23 mouse cellular contexts compared by ENCODE assay signal in the genomic region with DNA sequence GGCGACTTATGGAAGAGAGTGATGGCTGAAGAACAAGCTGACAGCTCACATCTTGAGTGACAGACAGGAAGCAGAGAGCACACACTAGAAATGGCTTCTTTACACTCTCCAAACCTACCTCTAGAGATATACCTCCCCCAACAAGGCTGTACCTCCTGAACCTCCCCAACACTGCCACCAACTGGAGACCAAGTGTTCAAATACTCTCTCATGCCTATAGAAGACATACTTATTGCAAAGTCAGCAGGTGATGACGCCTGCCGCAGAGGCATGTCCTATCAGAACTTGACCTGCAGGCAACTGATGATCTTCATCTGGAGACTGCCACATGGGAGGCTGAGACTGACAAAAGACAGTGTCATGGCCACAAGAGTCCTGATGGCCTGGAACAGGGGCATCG.
DNase-seq lines count a peak whose midpoint lies in the region; ATAC-seq and TF ChIP-seq lines count a peak whose summit lies in the region.
"Had no signal": no experiment of that assay in that cellular context is flagged by ENCODE, and none has a peak within 500 bp of the region (broad histone marks: within the 10 kb centered on the region; RNA-seq: fewer than 3 reads in every experiment).

No protein-coding gene starts in this region.

- H3K79me2 ChIP-seq in MEL (ENCODE audit: control insufficient read depth, insufficient read depth, low read length, poor library complexity) = no peaks in the 10 kb centered on the region

- TF ChIP-seq POLR2A in MEL (IDR thresholded peaks at IDR 0.05; ENCODE audit: control insufficient read depth in 1 of 2, insufficient read depth in 1 of 2, low read depth in 1 of 2, low read length in 2 of 2, poor library complexity in 1 of 2) = no peak
- no peak for TF ChIP-seq POLR2A in kidney, adult 2 months (IDR thresholded peaks at IDR 0.05; ENCODE audit: low read depth, low read length)

- H3K4me1 ChIP-seq in forebrain, postnatal 0 days (ENCODE audit: insufficient read depth) = no peaks in the 10 kb centered on the region
- no peaks in the 10 kb centered on the region for H3K4me1 ChIP-seq in forebrain, embryonic 14.5 days (ENCODE audit: control insufficient read depth, insufficient read depth, low read length)
- H3K4me1 ChIP-seq in lung, embryonic 14.5 days (ENCODE audit: insufficient read depth) = no peaks in the 10 kb centered on the region
- peaks cover 0 to 7% of the 10 kb centered on the region in 2 experiments; a peak in 3 of 4 replicates for H3K4me1 ChIP-seq in MEL (ENCODE audit: control insufficient read depth in 1 of 2, insufficient read depth in 2 of 2, low read length in 2 of 2)
- H3K4me1 ChIP-seq in kidney, adult 2 months (ENCODE audit: control insufficient read depth, insufficient read depth, low read length) = no peaks in the 10 kb centered on the region

- ATAC-seq in forebrain, postnatal 0 days = no peak
- ATAC-seq in forebrain, embryonic 14.5 days = no peak
- ATAC-seq in lung, embryonic 14.5 days (ENCODE audit: insufficient read depth) = no peak
- ATAC-seq in megakaryocyte progenitor cell, adult 5-6 weeks (replicated peaks; ENCODE audit: poor library complexity) = peak; percentile 32; the same call in 1 of the 2 replicates
- ATAC-seq: forebrain, embryonic 15.5 days; hindbrain, embryonic 16.5 days; inflammation-experienced regulatory T-cells, adult 6 months had no signal

- no peak overlapping the region for H3K27ac ChIP-seq in forebrain, postnatal 0 days (ENCODE audit: low read depth, low read length)
- H3K27ac ChIP-seq in forebrain, embryonic 14.5 days (ENCODE audit: low read depth, low read length) = no peak overlapping the region
- H3K27ac ChIP-seq in lung, embryonic 14.5 days (ENCODE audit: low read depth) = no peak overlapping the region
- no peak overlapping the region for H3K27ac ChIP-seq in MEL (ENCODE audit: control insufficient read depth, low read depth, low read length)
- H3K27ac ChIP-seq in kidney, adult 2 months (ENCODE audit: insufficient read depth, low read depth, low read length) = no peak overlapping the region
- H3K27ac ChIP-seq: embryonic facial prominence, embryonic 12.5 days; embryonic facial prominence, embryonic 15.5 days; forebrain, embryonic 15.5 days; hindbrain, embryonic 13.5 days had no signal

- no peak for DNase-seq in forebrain, postnatal 0 days
- DNase-seq in forebrain, embryonic 14.5 days (ENCODE audit: low spot score) = no peak
- no peak for DNase-seq in lung, embryonic 14.5 days
- DNase-seq in lung, postnatal 10 days = no peak
- DNase-seq in MEL (ENCODE audit: low read depth, low spot score) = peak; percentile 12
- DNase-seq in urinary bladder, postnatal 10 days (ENCODE audit: low spot score) = no peak
- DNase-seq in kidney, adult 2 months = no peak
- DNase-seq: adrenal gland, adult 2 months; adrenal gland, postnatal 14 days; cerebellum, adult 11 months; cerebellum, adult 2 months; cerebellum, adult 9-11 months; cerebellum, postnatal 25 days; gastrocnemius, postnatal 10 days; gastrocnemius, postnatal 36 days had no signal

- WGBS in forebrain, postnatal 0 days = 95% methylated on average over 4 of the region's 4 CpGs
- 97% methylated on average over 4 of the region's 4 CpGs for WGBS in forebrain, embryonic 14.5 days
- 83% methylated on average over 4 of the region's 4 CpGs for WGBS in lung, embryonic 14.5 days
- 94% methylated on average over 4 of the region's 4 CpGs for WGBS in kidney, adult 2 months

- TF ChIP-seq EP300 in MEL (IDR thresholded peaks at IDR 0.05; ENCODE audit: low read depth in 1 of 2, low read length in 2 of 2) = no peak

- no peaks in the 10 kb centered on the region for H3K9me3 ChIP-seq in forebrain, postnatal 0 days (ENCODE audit: low read length)
- no peaks in the 10 kb centered on the region for H3K9me3 ChIP-seq in forebrain, embryonic 14.5 days (replicated peaks; ENCODE audit: control insufficient read depth, low read length)
- H3K9me3 ChIP-seq in lung, embryonic 14.5 days (ENCODE audit: low read depth, low read length) = no peaks in the 10 kb centered on the region
- no peaks in the 10 kb centered on the region for H3K9me3 ChIP-seq in MEL (replicated peaks; ENCODE audit: insufficient read depth, low read length)
- H3K9me3 ChIP-seq: embryonic facial prominence, embryonic 12.5 days; embryonic facial prominence, embryonic 15.5 days; forebrain, embryonic 15.5 days; hindbrain, embryonic 13.5 days had no signal

- no peaks in the 10 kb centered on the region for H3K36me3 ChIP-seq in forebrain, postnatal 0 days (ENCODE audit: insufficient read depth)
- no peaks in the 10 kb centered on the region for H3K36me3 ChIP-seq in forebrain, embryonic 14.5 days (ENCODE audit: control insufficient read depth, insufficient read depth, low read length)
- H3K36me3 ChIP-seq in lung, embryonic 14.5 days (ENCODE audit: insufficient read depth) = no peaks in the 10 kb centered on the region
- H3K36me3 ChIP-seq in MEL (ENCODE audit: control insufficient read depth in 1 of 2, insufficient read depth in 2 of 2, low read length in 2 of 2) = peaks cover 0 to 8% of the 10 kb centered on the region in 2 experiments; a peak in 2 of 4 replicates
- no peaks in the 10 kb centered on the region for H3K36me3 ChIP-seq in kidney, adult 2 months (ENCODE audit: control insufficient read depth, insufficient read depth, low read length)
- H3K36me3 ChIP-seq: embryonic facial prominence, embryonic 12.5 days; embryonic facial prominence, embryonic 15.5 days; forebrain, embryonic 15.5 days; hindbrain, embryonic 13.5 days had no signal

- H3K27me3 ChIP-seq in forebrain, postnatal 0 days (ENCODE audit: insufficient read depth, low read length) = no peaks in the 10 kb centered on the region
- no peaks in the 10 kb centered on the region for H3K27me3 ChIP-seq in forebrain, embryonic 14.5 days (replicated peaks; ENCODE audit: control insufficient read depth, insufficient read depth, low read length)
- no peaks in the 10 kb centered on the region for H3K27me3 ChIP-seq in lung, embryonic 14.5 days (ENCODE audit: insufficient read depth, low read length)
- no peaks in the 10 kb centered on the region for H3K27me3 ChIP-seq in MEL (ENCODE audit: control insufficient read depth in 1 of 2, insufficient read depth in 2 of 2, low read length in 2 of 2)
- H3K27me3 ChIP-seq in kidney, adult 2 months (replicated peaks; ENCODE audit: control insufficient read depth, insufficient read depth, low read length) = no peaks in the 10 kb centered on the region
- H3K27me3 ChIP-seq: embryonic facial prominence, embryonic 12.5 days; embryonic facial prominence, embryonic 15.5 days; forebrain, embryonic 15.5 days; hindbrain, embryonic 13.5 days had no signal

- TF ChIP-seq RAD21 in MEL (IDR thresholded peaks at IDR 0.05; ENCODE audit: low read depth, low read length) = no peak; the same call in 1 of the 2 replicates

- H3K4me2 ChIP-seq in forebrain, postnatal 0 days (ENCODE audit: low read depth) = no peak overlapping the region
- H3K4me2 ChIP-seq in forebrain, embryonic 14.5 days (ENCODE audit: low read length) = no peak overlapping the region
- no peak overlapping the region for H3K4me2 ChIP-seq in lung, embryonic 14.5 days
- H3K4me2 ChIP-seq: embryonic facial prominence, embryonic 12.5 days; embryonic facial prominence, embryonic 15.5 days; forebrain, embryonic 15.5 days; heart, embryonic 11.5 days; hindbrain, embryonic 13.5 days had no signal

- no peak overlapping the region for H3K9ac ChIP-seq in forebrain, postnatal 0 days
- no peak overlapping the region for H3K9ac ChIP-seq in forebrain, embryonic 14.5 days (ENCODE audit: low read length)
- H3K9ac ChIP-seq in lung, embryonic 14.5 days = no peak overlapping the region
- no peak overlapping the region for H3K9ac ChIP-seq in MEL (ENCODE audit: control insufficient read depth, low read depth, low read length, poor library complexity, severe bottlenecking)
- H3K9ac ChIP-seq: embryonic facial prominence, embryonic 12.5 days; embryonic facial prominence, embryonic 15.5 days; forebrain, embryonic 15.5 days; hindbrain, embryonic 13.5 days had no signal

- H3K4me3 ChIP-seq in forebrain, postnatal 0 days (ENCODE audit: low read depth, low read length) = no peak overlapping the region
- H3K4me3 ChIP-seq in forebrain, embryonic 14.5 days (ENCODE audit: low read depth, low read length) = no peak overlapping the region
- no peak overlapping the region for H3K4me3 ChIP-seq in lung, embryonic 14.5 days (ENCODE audit: low read depth, low read length)
- H3K4me3 ChIP-seq in MEL (ENCODE audit: control insufficient read depth in 1 of 2, insufficient read depth in 1 of 2, low read depth in 2 of 2, low read length in 2 of 2) = no peak overlapping the region
- no peak overlapping the region for H3K4me3 ChIP-seq in kidney, adult 2 months (ENCODE audit: insufficient read depth, low read depth, low read length)
- H3K4me3 ChIP-seq: embryonic facial prominence, embryonic 12.5 days; embryonic facial prominence, embryonic 15.5 days; forebrain, embryonic 15.5 days; hindbrain, embryonic 13.5 days had no signal

- TF ChIP-seq CTCF in forebrain, postnatal 0 days (IDR thresholded peaks at IDR 0.05; ENCODE audit: low read depth) = 0 out of 2 replicates have a peak, but pooled peaks have one; percentile 2
- 0 out of 2 replicates have a peak, but pooled peaks have one; percentile 18 for TF ChIP-seq CTCF in lung, embryonic 14.5 days (IDR thresholded peaks at IDR 0.05; ENCODE audit: low read depth)
- peak in 1 of 3 experiments; percentile 21; a peak in 2 of 6 replicates for TF ChIP-seq CTCF in MEL (IDR thresholded peaks at IDR 0.05 in 2 of 3, conservative IDR thresholded peaks at IDR 0.05 in 1 of 3; ENCODE audit: control insufficient read depth in 1 of 3, insufficient read depth in 1 of 3, low read depth in 2 of 3, low read length in 3 of 3, poor library complexity in 1 of 3, severe bottlenecking in 1 of 3)
- TF ChIP-seq CTCF in kidney, adult 2 months (conservative IDR thresholded peaks at IDR 0.05; ENCODE audit: insufficient read depth, insufficient read length, low read depth, low read length) = no peak

TF ChIP-seq in MEL, 35 proteins besides CTCF, POLR2A, EP300 and RAD21:
- no peak for TF ChIP-seq TCF12 (IDR thresholded peaks at IDR 0.05; ENCODE audit: low read depth, low read length)
- TF ChIP-seq POLR2AphosphoS5 (IDR thresholded peaks at IDR 0.05; ENCODE audit: borderline replicate concordance, low read depth, low read length) = no peak
- no peak for TF ChIP-seq ZMIZ1 (IDR thresholded peaks at IDR 0.05; ENCODE audit: low read depth, low read length)
